Mouse (Mus musculus) CD4-positive, CD25-positive, alpha-beta regulatory T cell, adult 4 months (primary cell): ENCODE results near the gene Mybphl. TPM values are rescaled to one million over a fixed set of nuclear protein-coding genes. Genes with fewer than 3 reads are reported as not detected.

ENCODE experiments used
- ATAC-seq: one replicate; pipeline ENCODE4 v1.8.0; 2017
- polyA plus RNA-seq, 2 experiments: library from polyadenylated mRNA; unstranded; fragments of 100-300 nt; shearing (Covaris generic); gene quantifications; one replicate each; pipeline ENCODE4 v1.2.1; 2017

Mybphl gene
- polyA plus RNA-seq, 2 experiments from 2014 or later = not detected

DNA sequence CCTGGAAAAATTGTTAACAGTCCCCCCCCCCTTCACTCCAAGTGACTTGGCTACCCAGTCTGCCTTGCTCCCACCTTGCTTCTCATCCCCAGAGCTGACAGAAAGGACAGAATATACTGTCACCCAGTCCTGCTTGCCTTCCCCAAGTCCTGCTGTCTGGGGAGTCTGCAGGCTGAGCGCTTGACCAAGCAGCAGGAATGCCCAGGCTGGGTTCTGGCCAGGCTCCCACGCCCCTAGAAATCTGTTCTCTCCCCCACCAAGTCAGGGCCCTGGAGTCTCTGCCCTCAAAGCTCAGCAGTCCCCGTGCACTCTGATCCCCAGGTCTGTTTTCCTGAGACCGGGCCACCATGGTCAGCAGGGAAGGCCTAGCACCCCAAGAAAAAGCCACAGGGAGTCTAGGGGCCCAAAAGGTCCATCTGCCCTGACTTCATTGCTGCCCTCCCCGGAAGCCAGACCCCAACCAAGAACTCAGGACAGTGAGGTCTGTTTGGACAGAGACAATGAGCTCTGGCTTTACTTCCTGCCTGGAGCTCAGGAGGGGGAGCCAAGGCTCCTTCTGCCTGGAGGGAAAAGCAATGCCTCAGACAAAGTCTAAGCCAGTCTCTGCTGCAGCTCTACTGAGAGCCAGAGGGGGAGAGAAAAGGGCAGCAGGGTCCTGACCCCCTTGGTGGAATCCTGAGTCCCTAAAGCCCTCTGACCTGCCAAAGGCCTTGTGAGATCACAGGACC, 46.5 kb downstream of the Mybphl start:
- no peak for ATAC-seq

GRCm38 (mm10) chr3:108411754-108412121, 47.0 kb downstream of the Mybphl start:
- ATAC-seq = no peak

- ATAC-seq = no peak
These were observed 49.1 kb downstream of the Mybphl start for GRCm38 (mm10) chr3:108413634-108414360.

- ATAC-seq = peak; percentile 33
These were observed 50.4 kb downstream of the Mybphl start, which contains the start of gene Celsr2 for GRCm38 (mm10) chr3:108414857-108415830. Gene Celsr2, minus strand, starts transcription at chr3:108415552.

- peak; percentile 97 for ATAC-seq
These were observed 51.1 kb downstream of the Mybphl start for GRCm38 (mm10) chr3:108415831-108416223.

DNA sequence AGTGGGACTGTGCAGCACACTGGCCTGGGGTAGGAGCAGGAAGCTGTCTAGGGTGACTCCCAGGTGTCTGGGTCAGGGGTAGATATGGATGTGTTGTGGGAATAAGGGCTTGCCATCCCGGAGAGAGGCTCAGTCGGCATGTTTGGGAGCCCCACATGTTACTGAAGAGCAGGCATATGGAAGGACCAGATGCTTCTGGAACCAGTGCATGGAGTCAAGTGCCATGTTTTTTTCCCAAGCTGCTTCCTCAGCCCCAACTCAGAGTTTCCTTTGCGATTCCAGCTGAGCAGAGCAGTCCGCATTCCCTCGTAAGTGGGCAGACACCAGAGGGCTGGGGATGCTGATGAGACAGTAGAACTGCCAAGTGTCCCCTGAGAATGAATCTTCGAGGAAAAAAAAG, 58.3 kb downstream of the Mybphl start:
- ATAC-seq = no peak

DNA sequence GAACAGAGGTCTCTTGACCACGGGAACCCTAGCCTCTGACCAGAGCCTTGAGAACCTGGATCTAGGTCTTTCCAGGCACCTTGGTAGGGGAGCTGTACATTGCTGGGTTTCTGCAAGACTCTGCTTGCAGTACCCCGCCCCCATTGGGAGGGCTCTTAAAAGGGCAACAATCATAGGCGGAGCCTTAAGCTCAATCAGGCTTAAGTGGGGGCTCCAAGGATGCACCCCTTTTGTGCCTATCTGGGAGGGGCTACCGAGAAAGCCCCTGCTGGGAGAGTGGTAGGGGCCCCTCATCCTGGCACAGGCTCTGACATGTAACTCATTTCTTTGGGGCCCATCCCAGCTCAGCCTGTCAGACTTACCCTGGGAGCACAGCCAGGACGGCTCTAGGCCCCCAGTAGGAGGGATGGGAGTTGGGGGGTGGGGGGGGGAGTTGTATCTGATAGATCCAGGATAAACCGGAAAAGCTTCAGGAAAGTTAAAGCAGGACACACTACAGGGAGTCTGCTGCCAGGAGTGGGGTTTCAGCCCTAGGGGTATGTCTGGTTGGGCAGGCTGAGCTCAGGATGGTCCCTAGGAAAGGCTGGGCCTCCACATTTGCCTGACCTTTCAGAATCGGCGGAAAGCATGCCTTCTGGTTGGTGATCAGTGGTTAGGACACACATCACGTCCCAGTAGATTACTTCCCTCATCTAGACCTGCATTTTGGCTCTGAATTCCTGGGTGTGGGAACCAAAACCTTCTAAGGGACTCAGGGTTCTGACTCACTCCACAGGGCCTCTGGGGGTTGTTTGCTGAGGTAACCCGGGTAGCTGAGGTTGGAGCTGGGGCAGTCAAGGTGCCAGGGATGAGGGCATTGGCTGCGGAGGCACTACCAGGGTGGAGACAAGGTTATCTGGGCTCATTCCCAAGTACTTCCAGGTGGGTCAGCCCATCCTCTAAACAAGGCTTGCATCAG, 59.4 kb downstream of the Mybphl start:
- peak; percentile 78 for ATAC-seq

DNA sequence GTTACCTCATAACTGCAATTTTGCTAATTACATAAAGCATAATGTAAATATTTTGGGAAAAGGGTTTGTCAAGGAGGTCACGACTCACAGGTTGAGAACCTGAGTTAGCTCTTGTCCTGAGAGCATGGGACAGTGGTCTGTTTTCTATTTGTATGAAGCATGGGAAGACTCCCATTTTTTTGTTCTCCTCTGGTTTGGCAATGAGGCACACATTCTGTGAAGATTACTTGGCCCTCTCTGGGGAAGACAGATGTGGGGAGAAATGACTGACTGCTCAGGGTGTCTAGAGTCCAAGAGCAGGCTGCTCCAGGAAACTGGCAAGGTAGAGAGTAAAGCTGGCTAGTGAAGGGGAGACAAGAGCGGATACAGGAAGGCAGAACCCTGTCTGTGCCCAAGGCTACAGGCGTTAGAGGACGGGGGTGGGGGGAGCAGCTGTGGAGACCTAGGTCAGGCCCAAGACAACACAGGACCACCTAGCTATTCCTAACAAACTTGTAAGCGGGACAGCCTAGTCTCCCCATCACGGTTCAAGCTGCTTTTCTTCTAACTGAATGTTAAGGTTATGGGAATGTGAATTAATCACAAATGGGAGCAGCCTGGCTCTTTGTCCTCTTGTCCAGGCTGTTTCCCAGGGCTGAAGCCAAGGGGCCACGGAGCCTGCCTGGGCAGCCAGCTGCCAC, 60.4 kb downstream of the Mybphl start:
- ATAC-seq = no peak

- ATAC-seq = no peak
These were observed 60.9 kb downstream of the Mybphl start for GRCm38 (mm10) chr3:108425624-108426018.

Other genes starting within 250 kb of the Mybphl start
- gene Gnai3, start 218.8 kb upstream of the Mybphl start, polyA plus RNA-seq = 10 to 100 TPM; 95.0 to 98.5 TPM
- under 1 TPM in 1 of 2 experiments, not detected in 1; 0.15 TPM for gene Gpr61, start 210.0 kb upstream of the Mybphl start, polyA plus RNA-seq
- gene Amigo1, start 178.6 kb upstream of the Mybphl start, polyA plus RNA-seq = under 1 TPM; 0.32 to 0.54 TPM
- 1 to 10 TPM; 7.7 to 8.8 TPM for gene Cyb561d1, start 163.7 kb upstream of the Mybphl start, polyA plus RNA-seq
- gene Atxn7l2, start 154.0 kb upstream of the Mybphl start, polyA plus RNA-seq = 1 to 10 TPM; 4.9 to 8.5 TPM
- under 1 TPM in 1 of 2 experiments, not detected in 1; 0.08 TPM for gene Sypl2, start 138.3 kb upstream of the Mybphl start, polyA plus RNA-seq
- 100 to 1,000 TPM; 180 to 185 TPM for gene Psma5, start 108.0 kb upstream of the Mybphl start, polyA plus RNA-seq
- under 1 TPM in 1 of 2 experiments, not detected in 1; 0.09 TPM for gene Sort1, start 80.8 kb upstream of the Mybphl start, polyA plus RNA-seq
- gene Psrc1, start 18.9 kb downstream of the Mybphl start, polyA plus RNA-seq = 1 to 10 TPM; 1.7 to 3.4 TPM
- gene Celsr2, start 50.6 kb downstream of the Mybphl start, polyA plus RNA-seq = 1 to 10 TPM in 1 of 2 experiments, under 1 TPM in 1; 0.61 to 2.1 TPM
- 100 to 1,000 TPM; 164 to 188 TPM for gene Sars, start 80.3 kb downstream of the Mybphl start, polyA plus RNA-seq
- under 1 TPM in 1 of 2 experiments, not detected in 1; 0.43 TPM for gene 1700013F07Rik, start 169.2 kb downstream of the Mybphl start, polyA plus RNA-seq
- 1 to 10 TPM in 1 of 2 experiments, under 1 TPM in 1; 0.66 to 1.1 TPM for gene 5330417C22Rik, start 171.6 kb downstream of the Mybphl start, polyA plus RNA-seq
- 10 to 100 TPM; 29.0 to 38.9 TPM for gene Tmem167b, start 197.6 kb downstream of the Mybphl start, polyA plus RNA-seq
- 10 to 100 TPM; 20.4 to 21.2 TPM for gene Taf13, start 206.8 kb downstream of the Mybphl start, polyA plus RNA-seq
- gene Wdr47, start 226.4 kb downstream of the Mybphl start, polyA plus RNA-seq = 1 to 10 TPM; 5.3 to 6.8 TPM